Mouse (Mus musculus): ENCODE measurements around the gene Ksr2. TPM values are rescaled to one million over a fixed set of nuclear protein-coding genes. Genes with fewer than 3 reads are reported as not detected.
A peak's percentile ranks its signal among the peaks of the same experiment; 100 is the strongest.

Ksr2 gene
- polyA plus RNA-seq, 1 experiment from 2014 or later: 2.7 TPM

DNA sequence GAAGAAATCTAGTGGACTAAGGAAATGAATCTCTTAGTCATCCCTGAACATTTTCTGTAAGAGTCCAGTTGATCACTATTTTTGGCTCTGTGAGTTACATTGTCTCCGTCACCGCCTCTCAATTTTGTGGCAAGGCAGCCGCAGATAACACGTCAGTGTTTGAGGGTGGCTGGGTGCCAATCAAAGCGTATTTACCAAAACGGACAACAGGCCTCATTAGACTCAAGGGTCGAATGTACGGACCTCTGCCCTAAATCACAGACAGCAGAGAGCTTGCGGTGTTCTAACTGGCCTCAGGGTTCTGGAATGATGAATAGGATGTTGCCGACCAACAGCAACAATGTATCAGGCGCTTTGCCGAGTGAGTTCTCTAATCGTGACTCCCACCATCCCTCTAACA is 245.8 kb downstream of the Ksr2 start:
- ATAC-seq (ENCODE audit: low FRiP score): no peak

GRCm38 (mm10) chr5:117665181-117665580 is 251.4 kb downstream of the Ksr2 start:
- ATAC-seq (ENCODE audit: low FRiP score): no peak
- Histone ChIP-seq H3K4me1 (peaks cover 20% of the 10 kb centered on the region), H3K27me3 (no peaks in the 10 kb centered on the region), H3K27ac (0 out of 2 replicates have a peak overlapping the region, but pooled peaks have one; percentile 19), H3K4me3 (replicated peaks) (no peak overlapping the region), H3K9ac (no peak overlapping the region), H3K9me3 (no peaks in the 10 kb centered on the region), H3K4me2 (0 out of 2 replicates have a peak overlapping the region, but pooled peaks have one; percentile 3), H3K36me3 (replicated peaks) (no peaks in the 10 kb centered on the region)
- 8% methylated on average over 9 of the region's 9 CpGs for WGBS

More for the DNA sequence above, 245.8 kb downstream of the Ksr2 start:
- Histone ChIP-seq H3K36me3 (replicated peaks) (no peaks in the 10 kb centered on the region), H3K9ac (no peak overlapping the region), H3K27ac (no peak overlapping the region), H3K4me1 (no peaks in the 10 kb centered on the region), H3K9me3 (no peaks in the 10 kb centered on the region), H3K4me3 (replicated peaks) (no peak overlapping the region), H3K4me2 (no peak overlapping the region), H3K27me3 (no peaks in the 10 kb centered on the region)
- WGBS: 78% methylated on average over 13 of the region's 13 CpGs

- no peaks in the 10 kb centered on the region for H3K27me3 ChIP-seq
- no peaks in the 10 kb centered on the region for H3K36me3 ChIP-seq (replicated peaks)
- H3K4me3 ChIP-seq (replicated peaks): no peak overlapping the region
- no peaks in the 10 kb centered on the region for H3K9me3 ChIP-seq
- WGBS: 76% methylated on average over 3 of the region's 4 CpGs
- peaks cover 28% of the 10 kb centered on the region for H3K4me1 ChIP-seq
- no peak for ATAC-seq (ENCODE audit: low FRiP score)
- H3K4me2 ChIP-seq: no peak overlapping the region
- H3K27ac ChIP-seq: no peak overlapping the region
- no peak overlapping the region for H3K9ac ChIP-seq
Measured at GRCm38 (mm10) chr5:117667314-117667713, 253.5 kb downstream of the Ksr2 start.

DNA sequence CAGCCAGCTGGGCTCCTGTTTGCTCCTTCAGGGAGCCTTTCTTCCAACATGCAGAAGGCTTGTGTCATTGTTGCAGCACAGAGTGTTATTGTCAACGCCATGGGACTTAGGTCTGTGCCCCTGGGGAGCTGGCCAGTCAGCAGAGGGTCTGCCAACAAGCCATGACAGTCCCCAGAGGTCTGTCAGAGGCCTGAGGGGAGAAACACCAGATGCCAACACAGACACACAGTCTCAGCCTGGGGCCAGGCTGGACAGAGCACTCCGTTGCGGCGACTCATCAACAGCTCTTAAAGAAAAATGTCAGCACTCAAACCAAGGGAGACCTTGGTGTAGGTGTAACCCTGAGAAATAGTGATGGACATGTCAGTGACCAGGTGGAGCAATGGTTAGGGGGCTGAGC is 255.5 kb downstream of the Ksr2 start:
- Histone ChIP-seq H3K9me3 (no peaks in the 10 kb centered on the region), H3K36me3 (replicated peaks) (no peaks in the 10 kb centered on the region), H3K9ac (no peak overlapping the region), H3K4me3 (replicated peaks) (no peak overlapping the region), H3K27me3 (no peaks in the 10 kb centered on the region), H3K4me2 (no peak overlapping the region), H3K27ac (no peak overlapping the region), H3K4me1 (peaks cover 28% of the 10 kb centered on the region)
- 69% methylated on average over 4 of the region's 4 CpGs for WGBS
- no peak for ATAC-seq (ENCODE audit: low FRiP score)

DNA sequence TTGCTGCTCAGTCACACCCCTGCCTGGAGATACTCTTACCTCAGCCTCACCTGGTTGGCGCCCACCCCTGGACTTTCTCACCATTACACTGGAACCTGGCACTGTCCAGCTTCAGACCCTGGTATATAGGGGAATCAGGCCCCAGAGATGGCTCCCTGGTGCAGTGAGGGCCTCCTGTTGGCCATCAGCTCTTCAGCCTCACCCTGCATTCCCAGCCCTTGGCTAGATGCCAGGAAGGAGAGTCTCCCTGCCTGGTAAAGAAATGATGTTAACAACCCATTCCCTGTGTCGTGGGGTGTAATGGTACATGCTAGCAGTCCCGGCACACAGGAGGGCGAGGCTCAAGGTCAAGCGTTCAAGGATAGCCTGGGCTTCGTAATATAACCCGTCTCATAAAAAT is 256.0 kb downstream of the Ksr2 start:
- H3K27ac ChIP-seq: no peak overlapping the region
- no peak overlapping the region for H3K4me2 ChIP-seq
- no peaks in the 10 kb centered on the region for H3K36me3 ChIP-seq (replicated peaks)
- no peak overlapping the region for H3K4me3 ChIP-seq (replicated peaks)
- no peaks in the 10 kb centered on the region for H3K9me3 ChIP-seq
- no peak overlapping the region for H3K9ac ChIP-seq
- WGBS: 83% methylated on average over 7 of the region's 7 CpGs
- H3K4me1 ChIP-seq: peaks cover 28% of the 10 kb centered on the region
- no peaks in the 10 kb centered on the region for H3K27me3 ChIP-seq
- ATAC-seq (ENCODE audit: low FRiP score): no peak

DNA sequence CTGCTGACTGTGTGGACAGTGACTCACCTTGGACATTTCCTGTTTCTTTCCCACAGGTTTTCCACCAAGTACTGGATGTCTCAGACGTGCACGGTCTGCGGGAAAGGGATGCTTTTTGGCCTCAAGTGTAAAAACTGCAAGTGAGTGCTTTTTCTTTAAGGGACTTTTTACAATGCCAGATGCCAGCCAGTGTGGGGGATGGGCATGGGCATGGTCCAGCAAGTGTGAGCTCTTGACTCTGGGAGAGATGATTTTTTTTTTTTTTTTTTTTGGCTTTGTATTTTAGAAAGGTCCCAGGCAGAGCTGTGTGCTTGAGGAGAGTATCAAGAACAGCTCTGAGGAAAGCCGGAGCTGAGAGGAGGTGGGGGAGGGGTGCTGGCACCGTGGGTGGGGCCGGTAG is 257.6 kb downstream of the Ksr2 start:
- H3K27ac ChIP-seq: no peak overlapping the region
- H3K27me3 ChIP-seq: no peaks in the 10 kb centered on the region
- no peaks in the 10 kb centered on the region for H3K9me3 ChIP-seq
- H3K36me3 ChIP-seq (replicated peaks): no peaks in the 10 kb centered on the region
- no peak for ATAC-seq (ENCODE audit: low FRiP score)
- no peak overlapping the region for H3K9ac ChIP-seq
- H3K4me3 ChIP-seq (replicated peaks): no peak overlapping the region
- 62% methylated on average over 6 of the region's 6 CpGs for WGBS
- no peak overlapping the region for H3K4me2 ChIP-seq
- H3K4me1 ChIP-seq: peaks cover 19% of the 10 kb centered on the region

DNA sequence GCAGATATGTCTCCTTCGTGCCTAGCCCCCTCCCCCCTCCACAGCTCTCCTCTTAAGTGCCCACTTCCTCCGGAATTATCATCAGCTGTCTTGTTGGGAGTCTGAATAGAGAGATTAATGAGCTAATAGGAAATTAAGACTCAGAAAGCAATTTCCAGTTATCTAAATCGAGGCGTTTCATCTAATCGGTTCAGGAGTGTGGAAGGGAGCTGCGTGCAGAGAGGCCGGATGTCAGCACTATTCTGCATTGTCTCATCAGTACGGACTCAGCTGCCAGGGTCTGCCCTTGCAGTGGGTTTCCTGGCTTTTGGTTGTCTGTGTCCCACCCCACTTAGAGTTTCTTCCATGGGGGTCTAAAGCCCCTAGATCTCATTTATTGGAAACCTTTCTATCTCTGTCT is 262.0 kb downstream of the Ksr2 start:
- Histone ChIP-seq H3K4me1 (0 out of 2 replicates have a peak, but pooled peaks cover 2% of the 10 kb centered on the region), H3K36me3 (replicated peaks) (no peaks in the 10 kb centered on the region), H3K4me2 (no peak overlapping the region), H3K9me3 (no peaks in the 10 kb centered on the region), H3K27ac (peak overlapping the region; percentile 36; the same call in 1 of the 2 replicates), H3K9ac (no peak overlapping the region), H3K27me3 (no peaks in the 10 kb centered on the region), H3K4me3 (replicated peaks) (no peak overlapping the region)
- WGBS: 65% methylated on average over 8 of the region's 8 CpGs
- no peak for ATAC-seq (ENCODE audit: low FRiP score)

DNA sequence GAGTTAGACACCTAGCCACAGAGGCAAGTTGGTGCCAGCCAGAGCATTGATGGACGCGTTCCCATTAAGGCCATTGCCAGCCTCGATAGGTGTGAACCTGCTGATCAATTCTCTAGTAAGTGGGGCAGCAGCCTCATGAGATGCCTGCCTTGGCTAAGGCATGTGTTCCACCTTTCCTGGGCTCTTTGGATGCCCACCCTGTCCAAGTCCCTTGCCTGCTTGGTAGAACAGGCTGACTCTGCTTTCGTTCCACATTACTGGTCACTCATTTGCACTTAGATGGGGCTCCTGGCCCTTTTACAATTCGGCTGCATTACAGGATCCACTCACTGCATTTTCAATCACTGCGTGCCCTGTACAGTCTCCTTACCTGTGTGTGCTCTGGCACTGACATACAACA is 263.4 kb downstream of the Ksr2 start:
- WGBS: 91% methylated on average over 6 of the region's 6 CpGs
- Histone ChIP-seq H3K27ac (no peak overlapping the region), H3K9ac (no peak overlapping the region), H3K9me3 (no peaks in the 10 kb centered on the region), H3K36me3 (replicated peaks) (no peaks in the 10 kb centered on the region), H3K4me3 (replicated peaks) (no peak overlapping the region), H3K4me1 (no peaks in the 10 kb centered on the region), H3K4me2 (no peak overlapping the region), H3K27me3 (no peaks in the 10 kb centered on the region)
- no peak for ATAC-seq (ENCODE audit: low FRiP score)

GRCm38 (mm10) chr5:117678371-117678770 is 264.6 kb downstream of the Ksr2 start:
- no peaks in the 10 kb centered on the region for H3K36me3 ChIP-seq (replicated peaks)
- H3K9me3 ChIP-seq: no peaks in the 10 kb centered on the region
- ATAC-seq (ENCODE audit: low FRiP score): no peak
- WGBS: 82% methylated on average over 5 of the region's 5 CpGs
- no peaks in the 10 kb centered on the region for H3K4me1 ChIP-seq
- H3K27ac ChIP-seq: no peak overlapping the region
- no peak overlapping the region for H3K4me3 ChIP-seq (replicated peaks)
- H3K4me2 ChIP-seq: no peak overlapping the region
- no peaks in the 10 kb centered on the region for H3K27me3 ChIP-seq
- H3K9ac ChIP-seq: no peak overlapping the region

GRCm38 (mm10) chr5:117682226-117682625 is 268.4 kb downstream of the Ksr2 start:
- no peaks in the 10 kb centered on the region for H3K9me3 ChIP-seq
- no peak for ATAC-seq (ENCODE audit: low FRiP score)
- no peak overlapping the region for H3K4me3 ChIP-seq (replicated peaks)
- H3K27ac ChIP-seq: no peak overlapping the region
- no peaks in the 10 kb centered on the region for H3K36me3 ChIP-seq (replicated peaks)
- WGBS: 94% methylated on average over 3 of the region's 3 CpGs
- peaks cover 9% of the 10 kb centered on the region for H3K4me1 ChIP-seq
- H3K4me2 ChIP-seq: no peak overlapping the region
- no peaks in the 10 kb centered on the region for H3K27me3 ChIP-seq
- H3K9ac ChIP-seq: no peak overlapping the region

DNA sequence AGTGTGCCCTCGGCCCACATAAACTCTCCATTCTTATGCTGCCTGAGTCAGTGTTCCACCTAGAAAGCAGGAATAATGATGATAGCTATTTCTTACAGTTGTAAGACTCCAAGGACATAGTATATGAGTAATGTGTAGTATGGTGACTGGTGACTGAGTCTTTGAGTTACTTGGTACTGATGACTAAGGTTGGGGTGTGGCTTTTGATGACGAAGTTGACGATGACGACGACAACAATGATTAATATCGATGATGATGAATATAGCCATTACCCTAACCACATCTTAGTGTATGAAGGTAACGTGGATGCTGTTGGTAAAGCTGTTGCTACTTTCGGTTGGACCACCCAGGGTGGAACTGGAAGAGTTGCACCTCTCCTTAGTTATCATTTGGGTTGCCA is 270.7 kb downstream of the Ksr2 start:
- H3K4me2 ChIP-seq: no peak overlapping the region
- no peak for ATAC-seq (ENCODE audit: low FRiP score)

GRCm38 (mm10) chr5:117687770-117688352 is 274.1 kb downstream of the Ksr2 start:
- WGBS: 31% methylated on average over 4 of the region's 4 CpGs
- Histone ChIP-seq H3K27me3 (no peaks in the 10 kb centered on the region), H3K9ac (no peak overlapping the region), H3K4me3 (replicated peaks) (no peak overlapping the region), H3K27ac (no peak overlapping the region), H3K4me2 (no peak overlapping the region), H3K9me3 (no peaks in the 10 kb centered on the region), H3K4me1 (peaks cover 42% of the 10 kb centered on the region), H3K36me3 (replicated peaks) (no peaks in the 10 kb centered on the region)
- ATAC-seq (ENCODE audit: low FRiP score): no peak

More for the DNA sequence above, 270.7 kb downstream of the Ksr2 start:
- Histone ChIP-seq H3K9me3 (no peaks in the 10 kb centered on the region), H3K4me1 (peaks cover 26% of the 10 kb centered on the region), H3K9ac (no peak overlapping the region), H3K4me3 (replicated peaks) (no peak overlapping the region), H3K27ac (no peak overlapping the region), H3K36me3 (replicated peaks) (no peaks in the 10 kb centered on the region), H3K27me3 (no peaks in the 10 kb centered on the region)
- 96% methylated on average over 8 of the region's 8 CpGs for WGBS

- Histone ChIP-seq H3K9ac (no peak overlapping the region), H3K36me3 (replicated peaks) (no peaks in the 10 kb centered on the region), H3K4me2 (no peak overlapping the region), H3K27ac (no peak overlapping the region), H3K4me1 (peaks cover 42% of the 10 kb centered on the region), H3K9me3 (no peaks in the 10 kb centered on the region), H3K27me3 (no peaks in the 10 kb centered on the region), H3K4me3 (replicated peaks) (no peak overlapping the region)
- ATAC-seq (ENCODE audit: low FRiP score): no peak
- WGBS: 35% methylated on average over 3 of the region's 3 CpGs
Measured at GRCm38 (mm10) chr5:117688738-117689137, 274.9 kb downstream of the Ksr2 start.
